Mouse (Mus musculus): ENCODE results near the gene Cnpy4. TPM values are rescaled to one million over a fixed set of nuclear protein-coding genes. Genes with fewer than 3 reads are reported as not detected.
A peak's percentile ranks its signal among the peaks of the same experiment; 100 is the strongest.

The Cnpy4 gene
- polyA plus RNA-seq (2015; fragmentation: Nextera tagmentation; extraction: Ambion mirVana) = 44.9 and 47.2 TPM in 2 replicates

GRCm38 (mm10) chr5:138186950-138187638, at the start of gene Cnpy4, which contains the start of gene Taf6:
Cnpy4 (plus strand) TSS chr5:138187485.
Taf6 (minus strand) TSS chr5:138187451.
- peak; percentile 86 for ATAC-seq (ENCODE audit: insufficient read depth, low FRiP score)
- Histone ChIP-seq H3K9me3 (replicated peaks; ENCODE audit: control insufficient read depth, low read length) (no peaks in the 10 kb centered on the region), H3K4me2 (ENCODE audit: low read depth, low read length) (peak within 1 kb of the TSS; percentile 71), H3K27ac (ENCODE audit: low read length) (peak within 1 kb of the TSS; percentile 83), H3K4me3 (replicated peaks; ENCODE audit: low read length) (peak within 1 kb of the TSS; percentile 78), H3K9ac (ENCODE audit: low read length) (peak within 1 kb of the TSS; percentile 91), H3K36me3 (ENCODE audit: control insufficient read depth, insufficient read depth, low read length) (peaks cover 3% of the 10 kb centered on the region; the same call in 1 of the 2 replicates), H3K4me1 (ENCODE audit: control insufficient read depth, insufficient read depth, low read length) (peaks cover 13% of the 10 kb centered on the region; the same call in 1 of the 2 replicates), H3K27me3 (ENCODE audit: control insufficient read depth, insufficient read depth, low read length) (no peaks in the 10 kb centered on the region)
- under 1% methylated on average over 31 of the region's 31 CpGs for WGBS

GRCm38 (mm10) chr5:138137935-138138549, 49.2 kb upstream of the Cnpy4 start:
- H3K4me2 ChIP-seq (ENCODE audit: low read depth, low read length) = no peak overlapping the region
- WGBS = 56% methylated on average over 8 of the region's 8 CpGs
- H3K9ac ChIP-seq (ENCODE audit: low read length) = no peak overlapping the region
- no peak overlapping the region for H3K4me3 ChIP-seq (replicated peaks; ENCODE audit: low read length)
- no peak for ATAC-seq (ENCODE audit: insufficient read depth, low FRiP score)
- H3K36me3 ChIP-seq (ENCODE audit: control insufficient read depth, insufficient read depth, low read length) = no peaks in the 10 kb centered on the region; the same call in 1 of the 2 replicates
- H3K9me3 ChIP-seq (replicated peaks; ENCODE audit: control insufficient read depth, low read length) = no peaks in the 10 kb centered on the region
- H3K27ac ChIP-seq (ENCODE audit: low read length) = no peak overlapping the region
- H3K4me1 ChIP-seq (ENCODE audit: control insufficient read depth, insufficient read depth, low read length) = no peaks in the 10 kb centered on the region
- no peaks in the 10 kb centered on the region for H3K27me3 ChIP-seq (ENCODE audit: control insufficient read depth, insufficient read depth, low read length)

- 77% methylated on average over 4 of the region's 4 CpGs for WGBS
- Histone ChIP-seq H3K9ac (ENCODE audit: low read length) (no peak overlapping the region), H3K4me3 (replicated peaks; ENCODE audit: low read length) (no peak overlapping the region), H3K36me3 (ENCODE audit: control insufficient read depth, insufficient read depth, low read length) (no peaks in the 10 kb centered on the region; the same call in 1 of the 2 replicates), H3K4me2 (ENCODE audit: low read depth, low read length) (no peak overlapping the region), H3K9me3 (replicated peaks; ENCODE audit: control insufficient read depth, low read length) (no peaks in the 10 kb centered on the region), H3K27ac (ENCODE audit: low read length) (no peak overlapping the region), H3K27me3 (ENCODE audit: control insufficient read depth, insufficient read depth, low read length) (no peaks in the 10 kb centered on the region), H3K4me1 (ENCODE audit: control insufficient read depth, insufficient read depth, low read length) (no peaks in the 10 kb centered on the region)
- no peak for ATAC-seq (ENCODE audit: insufficient read depth, low FRiP score)
Observed at GRCm38 (mm10) chr5:138138585-138138984, 48.7 kb upstream of the Cnpy4 start.

- 62% methylated on average over 3 of the region's 3 CpGs for WGBS
- peak overlapping the region; percentile 89; the same call in 1 of the 2 replicates for H3K9ac ChIP-seq (ENCODE audit: low read length)
- H3K27me3 ChIP-seq (ENCODE audit: control insufficient read depth, insufficient read depth, low read length) = no peaks in the 10 kb centered on the region
Observed at GRCm38 (mm10) chr5:138154390-138154789, 32.9 kb upstream of the Cnpy4 start.

GRCm38 (mm10) chr5:138155443-138155976, 31.8 kb upstream of the Cnpy4 start, which contains the start of gene Zfp113:
Zfp113 (minus strand) TSS chr5:138155744.
- Histone ChIP-seq H3K36me3 (ENCODE audit: control insufficient read depth, insufficient read depth, low read length) (peaks cover 9% of the 10 kb centered on the region; the same call in 1 of the 2 replicates), H3K27ac (ENCODE audit: low read length) (peak within 1 kb of the TSS; percentile 90), H3K9ac (ENCODE audit: low read length) (peak within 1 kb of the TSS; percentile 89), H3K4me1 (ENCODE audit: control insufficient read depth, insufficient read depth, low read length) (no peaks in the 10 kb centered on the region; the same call in 1 of the 2 replicates), H3K9me3 (replicated peaks; ENCODE audit: control insufficient read depth, low read length) (no peaks in the 10 kb centered on the region), H3K27me3 (ENCODE audit: control insufficient read depth, insufficient read depth, low read length) (no peaks in the 10 kb centered on the region), H3K4me2 (ENCODE audit: low read depth, low read length) (peak within 1 kb of the TSS; percentile 77), H3K4me3 (replicated peaks; ENCODE audit: low read length) (peak within 1 kb of the TSS; percentile 74)
- WGBS = under 1% methylated on average over 31 of the region's 31 CpGs
- peak; percentile 97 for ATAC-seq (ENCODE audit: insufficient read depth, low FRiP score)

More at GRCm38 (mm10) chr5:138154390-138154789, 32.9 kb upstream of the Cnpy4 start:
- Histone ChIP-seq H3K27ac (ENCODE audit: low read length) (no peak overlapping the region), H3K4me1 (ENCODE audit: control insufficient read depth, insufficient read depth, low read length) (no peaks in the 10 kb centered on the region; the same call in 1 of the 2 replicates), H3K9me3 (replicated peaks; ENCODE audit: control insufficient read depth, low read length) (no peaks in the 10 kb centered on the region), H3K4me2 (ENCODE audit: low read depth, low read length) (peak overlapping the region; percentile 77), H3K4me3 (replicated peaks; ENCODE audit: low read length) (peak overlapping the region; percentile 74), H3K36me3 (ENCODE audit: control insufficient read depth, insufficient read depth, low read length) (peaks cover 12% of the 10 kb centered on the region; the same call in 1 of the 2 replicates)
- ATAC-seq (ENCODE audit: insufficient read depth, low FRiP score) = no peak

- Histone ChIP-seq H3K4me1 (ENCODE audit: control insufficient read depth, insufficient read depth, low read length) (peaks cover 11% of the 10 kb centered on the region; the same call in 1 of the 2 replicates), H3K27ac (ENCODE audit: low read length) (no peak overlapping the region), H3K9ac (ENCODE audit: low read length) (peak overlapping the region; percentile 82), H3K36me3 (ENCODE audit: control insufficient read depth, insufficient read depth, low read length) (peaks cover 6% of the 10 kb centered on the region), H3K9me3 (replicated peaks; ENCODE audit: control insufficient read depth, low read length) (no peaks in the 10 kb centered on the region), H3K4me3 (replicated peaks; ENCODE audit: low read length) (peak overlapping the region; percentile 74), H3K27me3 (ENCODE audit: control insufficient read depth, insufficient read depth, low read length) (no peaks in the 10 kb centered on the region), H3K4me2 (ENCODE audit: low read depth, low read length) (peak overlapping the region; percentile 55)
- no peak for ATAC-seq (ENCODE audit: insufficient read depth, low FRiP score)
- WGBS = 62% methylated on average over 7 of the region's 7 CpGs
Observed at GRCm38 (mm10) chr5:138160224-138160762, 27.0 kb upstream of the Cnpy4 start.

- peak within 1 kb of the TSS; percentile 77 for H3K4me2 ChIP-seq (ENCODE audit: low read depth, low read length)
- under 1% methylated on average over 42 of the region's 42 CpGs for WGBS
- H3K27ac ChIP-seq (ENCODE audit: low read length) = peak within 1 kb of the TSS; percentile 26
- ATAC-seq (ENCODE audit: insufficient read depth, low FRiP score) = peak; percentile 96
- H3K4me3 ChIP-seq (replicated peaks; ENCODE audit: low read length) = peak within 1 kb of the TSS; percentile 74
- no peaks in the 10 kb centered on the region for H3K27me3 ChIP-seq (ENCODE audit: control insufficient read depth, insufficient read depth, low read length)
- peaks cover 11% of the 10 kb centered on the region; the same call in 1 of the 2 replicates for H3K4me1 ChIP-seq (ENCODE audit: control insufficient read depth, insufficient read depth, low read length)
- no peaks in the 10 kb centered on the region for H3K9me3 ChIP-seq (replicated peaks; ENCODE audit: control insufficient read depth, low read length)
- H3K36me3 ChIP-seq (ENCODE audit: control insufficient read depth, insufficient read depth, low read length) = peaks cover 13% of the 10 kb centered on the region
- H3K9ac ChIP-seq (ENCODE audit: low read length) = peak within 1 kb of the TSS; percentile 82
Observed at GRCm38 (mm10) chr5:138160842-138161665, 26.2 kb upstream of the Cnpy4 start, which contains the start of gene Cops6. Cops6 (plus strand) TSS chr5:138161071.

- Histone ChIP-seq H3K9ac (ENCODE audit: low read length) (no peak overlapping the region), H3K27ac (ENCODE audit: low read length) (no peak overlapping the region), H3K4me3 (replicated peaks; ENCODE audit: low read length) (no peak overlapping the region), H3K36me3 (ENCODE audit: control insufficient read depth, insufficient read depth, low read length) (peaks cover 27% of the 10 kb centered on the region), H3K4me2 (ENCODE audit: low read depth, low read length) (no peak overlapping the region), H3K4me1 (ENCODE audit: control insufficient read depth, insufficient read depth, low read length) (peaks cover 11% of the 10 kb centered on the region; the same call in 1 of the 2 replicates), H3K27me3 (ENCODE audit: control insufficient read depth, insufficient read depth, low read length) (no peaks in the 10 kb centered on the region), H3K9me3 (replicated peaks; ENCODE audit: control insufficient read depth, low read length) (no peaks in the 10 kb centered on the region)
- 55% methylated on average over 6 of the region's 6 CpGs for WGBS
- no peak for ATAC-seq (ENCODE audit: insufficient read depth, low FRiP score)
Observed at GRCm38 (mm10) chr5:138163046-138163445, 24.2 kb upstream of the Cnpy4 start.
